Mouse (Mus musculus) embryonic fibroblast, embryonic 13.5 days (primary cell): ENCODE measurements at regions not wholly inside any gene's neighbourhood (a gene's known extent, or its start where the extent isn't known, plus 50 kb on each side); places are given as distances from the start of the nearest gene placed in this dataset.

Experiments
- CTCF ChIP-seq: IDR thresholded peaks from 2 replicates; pipeline ENCODE4 v1.5.1; 2011; ENCODE audit warnings: mild to moderate bottlenecking, control low read depth, low read length, moderate library complexity, borderline replicate concordance; ENCODE audit not compliant: insufficient read depth
- POLR2A ChIP-seq: IDR thresholded peaks from 2 replicates; pipeline ENCODE4 v1.6.1; 2011; ENCODE audit warnings: low read depth, mild to moderate bottlenecking, control low read depth, low read length, moderate library complexity

DNA sequence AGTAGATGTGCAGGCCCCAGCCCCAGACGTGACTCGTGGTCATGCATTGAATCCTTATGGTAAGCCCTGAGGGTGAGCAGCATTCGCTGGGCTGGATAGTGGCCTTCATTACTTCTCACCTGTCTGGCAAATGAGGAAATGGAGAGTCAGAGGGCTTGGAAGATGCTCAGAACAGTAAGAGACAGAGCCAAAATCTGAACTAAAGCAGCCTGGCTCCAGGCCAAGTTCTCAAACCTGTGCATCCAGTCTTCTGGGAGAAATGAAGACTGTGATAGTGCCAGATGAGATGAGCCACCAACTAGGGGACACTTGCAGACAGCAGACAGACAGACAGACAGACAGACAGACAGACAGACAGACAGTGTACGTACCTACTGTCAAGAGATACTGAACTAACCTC lies 137.1 kb downstream of the Wscd1 start:
- TF ChIP-seq POLR2A: no peak
- no peak for TF ChIP-seq CTCF
